17 mouse cellular contexts compared by ENCODE assay signal in the genomic region with DNA sequence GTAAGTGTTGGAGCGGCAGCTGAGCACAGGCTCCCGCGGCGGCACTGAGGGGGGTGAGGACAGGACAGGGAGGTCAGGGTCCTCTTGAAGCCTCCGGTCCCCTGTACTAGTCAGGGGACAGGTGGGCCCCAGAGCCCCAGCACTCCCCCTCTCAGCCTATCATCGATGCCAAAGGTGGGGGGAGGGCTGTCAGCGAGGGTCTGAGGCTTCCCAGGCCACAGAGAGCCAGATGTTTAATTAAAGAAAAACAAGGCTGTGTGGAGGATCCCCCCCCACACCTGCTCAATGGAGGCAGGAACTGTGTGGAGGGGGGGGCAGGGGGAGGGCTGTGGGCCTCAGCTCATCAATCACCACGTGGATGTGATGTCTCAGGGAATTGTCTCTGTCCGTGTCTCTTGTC. TPM values are rescaled to one million over a fixed set of nuclear protein-coding genes. Genes with fewer than 3 reads are reported as not detected.
DNase-seq lines count a peak whose midpoint lies in the region; ATAC-seq and TF ChIP-seq lines count a peak whose summit lies in the region.
"Had no signal": no experiment of that assay in that cellular context is flagged by ENCODE, and none has a peak within 500 bp of the region (broad histone marks: within the 10 kb centered on the region; RNA-seq: fewer than 3 reads in every experiment).

No protein-coding gene starts in this region.

- no peak overlapping the region for H3K4me2 ChIP-seq in forebrain, embryonic 14.5 days (ENCODE audit: low read length)
- no peak overlapping the region for H3K4me2 ChIP-seq in forebrain, embryonic 15.5 days (replicated peaks)
- no peak overlapping the region for H3K4me2 ChIP-seq in midbrain, embryonic 12.5 days (replicated peaks)
- no peak overlapping the region for H3K4me2 ChIP-seq in midbrain, embryonic 15.5 days
- H3K4me2 ChIP-seq in hindbrain, embryonic 13.5 days: no peak overlapping the region
- H3K4me2 ChIP-seq in stomach, postnatal 0 days (replicated peaks; ENCODE audit: low read depth): no peak overlapping the region
- H3K4me2 ChIP-seq: embryonic facial prominence, embryonic 15.5 days; limb, embryonic 15.5 days had no signal

- peaks cover 38% of the 10 kb centered on the region for H3K4me1 ChIP-seq in forebrain, embryonic 14.5 days (ENCODE audit: control insufficient read depth, insufficient read depth, low read length)
- peaks cover 38% of the 10 kb centered on the region for H3K4me1 ChIP-seq in forebrain, embryonic 15.5 days
- H3K4me1 ChIP-seq in midbrain, embryonic 12.5 days: peaks cover 77% of the 10 kb centered on the region
- H3K4me1 ChIP-seq in midbrain, embryonic 15.5 days: peaks cover 38% of the 10 kb centered on the region
- peaks cover 74% of the 10 kb centered on the region for H3K4me1 ChIP-seq in hindbrain, embryonic 13.5 days (replicated peaks)
- H3K4me1 ChIP-seq in stomach, postnatal 0 days (replicated peaks; ENCODE audit: control insufficient read depth, insufficient read depth): no peaks in the 10 kb centered on the region

- peaks cover 70% of the 10 kb centered on the region for H3K36me3 ChIP-seq in forebrain, embryonic 14.5 days (ENCODE audit: control insufficient read depth, insufficient read depth, low read length)
- H3K36me3 ChIP-seq in forebrain, embryonic 15.5 days: no peaks in the 10 kb centered on the region
- peaks cover 80% of the 10 kb centered on the region for H3K36me3 ChIP-seq in midbrain, embryonic 12.5 days
- H3K36me3 ChIP-seq in midbrain, embryonic 15.5 days (replicated peaks): no peaks in the 10 kb centered on the region
- 0 out of 2 replicates have a peak, but pooled peaks cover 11% of the 10 kb centered on the region for H3K36me3 ChIP-seq in hindbrain, embryonic 13.5 days
- H3K36me3 ChIP-seq in stomach, postnatal 0 days (ENCODE audit: control insufficient read depth, insufficient read depth, low read length): no peaks in the 10 kb centered on the region; the same call in 1 of the 2 replicates
- H3K36me3 ChIP-seq: embryonic facial prominence, embryonic 15.5 days; limb, embryonic 15.5 days had no signal

- 61% methylated on average over 9 of the region's 9 CpGs for WGBS in forebrain, embryonic 14.5 days
- WGBS in forebrain, embryonic 15.5 days: 62% methylated on average over 9 of the region's 9 CpGs
- WGBS in midbrain, embryonic 12.5 days: 63% methylated on average over 9 of the region's 9 CpGs
- 51% methylated on average over 9 of the region's 9 CpGs for WGBS in midbrain, embryonic 15.5 days
- 37% methylated on average over 9 of the region's 9 CpGs for WGBS in hindbrain, embryonic 13.5 days
- WGBS in stomach, postnatal 0 days: 41% methylated on average over 9 of the region's 9 CpGs

- no peaks in the 10 kb centered on the region for H3K9me3 ChIP-seq in forebrain, embryonic 14.5 days (replicated peaks; ENCODE audit: control insufficient read depth, low read length)
- no peaks in the 10 kb centered on the region for H3K9me3 ChIP-seq in forebrain, embryonic 15.5 days
- no peaks in the 10 kb centered on the region for H3K9me3 ChIP-seq in midbrain, embryonic 12.5 days
- H3K9me3 ChIP-seq in midbrain, embryonic 15.5 days: no peaks in the 10 kb centered on the region
- H3K9me3 ChIP-seq in hindbrain, embryonic 13.5 days: no peaks in the 10 kb centered on the region
- no peaks in the 10 kb centered on the region for H3K9me3 ChIP-seq in stomach, postnatal 0 days (ENCODE audit: control insufficient read depth, low read length)
- H3K9me3 ChIP-seq: embryonic facial prominence, embryonic 15.5 days; limb, embryonic 15.5 days had no signal

- H3K27ac ChIP-seq in forebrain, embryonic 14.5 days (ENCODE audit: low read depth, low read length): no peak overlapping the region
- H3K27ac ChIP-seq in forebrain, embryonic 15.5 days (replicated peaks): no peak overlapping the region
- 0 out of 2 replicates have a peak overlapping the region, but pooled peaks have one; percentile 1 for H3K27ac ChIP-seq in midbrain, embryonic 12.5 days (replicated peaks)
- H3K27ac ChIP-seq in midbrain, embryonic 15.5 days: no peak overlapping the region
- peak overlapping the region; percentile 41 for H3K27ac ChIP-seq in hindbrain, embryonic 13.5 days
- no peak overlapping the region for H3K27ac ChIP-seq in stomach, postnatal 0 days (replicated peaks)
- H3K27ac ChIP-seq: embryonic facial prominence, embryonic 15.5 days; heart, adult 2 months; kidney, postnatal 0 days; limb, embryonic 15.5 days had no signal

- DNase-seq in forebrain, embryonic 14.5 days (ENCODE audit: low spot score): no peak
- no peak for DNase-seq in stomach, postnatal 0 days (ENCODE audit: low spot score)
- DNase-seq in lung, postnatal 4 days: no peak
- DNase-seq: adrenal gland, postnatal 25 days; B cell, adult 2 months; cerebellum, adult 18-20 months; gastrocnemius, postnatal 14 days; heart, adult 2 months; lung, postnatal 10 days; thymus, adult 18-20 months had no signal

- H3K4me3 ChIP-seq in forebrain, embryonic 14.5 days (ENCODE audit: low read depth, low read length): no peak overlapping the region
- no peak overlapping the region for H3K4me3 ChIP-seq in forebrain, embryonic 15.5 days
- H3K4me3 ChIP-seq in midbrain, embryonic 12.5 days: no peak overlapping the region
- no peak overlapping the region for H3K4me3 ChIP-seq in midbrain, embryonic 15.5 days
- no peak overlapping the region for H3K4me3 ChIP-seq in hindbrain, embryonic 13.5 days
- H3K4me3 ChIP-seq in stomach, postnatal 0 days (ENCODE audit: low read depth, low read length): no peak overlapping the region
- H3K4me3 ChIP-seq: embryonic facial prominence, embryonic 15.5 days; heart, adult 2 months; limb, embryonic 15.5 days had no signal

- no peak for TF ChIP-seq CTCF in stomach, postnatal 0 days (IDR thresholded peaks at IDR 0.05; ENCODE audit: low read depth)

- no peak for TF ChIP-seq EP300 in stomach, postnatal 0 days (optimal IDR thresholded peaks at IDR 0.05)

- ATAC-seq in forebrain, embryonic 14.5 days: no peak
- no peak for ATAC-seq in forebrain, embryonic 15.5 days (replicated peaks)
- ATAC-seq in midbrain, embryonic 12.5 days (ENCODE audit: low FRiP score, low read depth): no peak
- no peak for ATAC-seq in midbrain, embryonic 15.5 days (replicated peaks)
- ATAC-seq in hindbrain, embryonic 13.5 days (ENCODE audit: low FRiP score): peak; percentile 18; the same call in 1 of the 2 replicates
- peak; percentile 21; the same call in 1 of the 2 replicates for ATAC-seq in stomach, postnatal 0 days (ENCODE audit: low FRiP score, low TSS enrichment)

- H3K9ac ChIP-seq in forebrain, embryonic 14.5 days (ENCODE audit: low read length): peak overlapping the region; percentile 17; the same call in 1 of the 2 replicates
- H3K9ac ChIP-seq in forebrain, embryonic 15.5 days (replicated peaks): no peak overlapping the region
- 0 out of 2 replicates have a peak overlapping the region, but pooled peaks have one; percentile 0 for H3K9ac ChIP-seq in midbrain, embryonic 12.5 days (replicated peaks)
- no peak overlapping the region for H3K9ac ChIP-seq in midbrain, embryonic 15.5 days
- H3K9ac ChIP-seq in hindbrain, embryonic 13.5 days: peak overlapping the region; percentile 49; the same call in 1 of the 2 replicates
- H3K9ac ChIP-seq in stomach, postnatal 0 days (ENCODE audit: low read length): no peak overlapping the region
- H3K9ac ChIP-seq: embryonic facial prominence, embryonic 15.5 days; limb, embryonic 15.5 days had no signal

- no peaks in the 10 kb centered on the region for H3K27me3 ChIP-seq in forebrain, embryonic 14.5 days (replicated peaks; ENCODE audit: control insufficient read depth, insufficient read depth, low read length)
- H3K27me3 ChIP-seq in forebrain, embryonic 15.5 days: no peaks in the 10 kb centered on the region
- H3K27me3 ChIP-seq in midbrain, embryonic 12.5 days: 0 out of 2 replicates have a peak, but pooled peaks cover 8% of the 10 kb centered on the region
- no peaks in the 10 kb centered on the region for H3K27me3 ChIP-seq in midbrain, embryonic 15.5 days (replicated peaks)
- no peaks in the 10 kb centered on the region for H3K27me3 ChIP-seq in hindbrain, embryonic 13.5 days
- H3K27me3 ChIP-seq in stomach, postnatal 0 days (ENCODE audit: control insufficient read depth, insufficient read depth, low read length): no peaks in the 10 kb centered on the region

RNA-seq across cellular contexts. Expression of gene Enho, which starts 23.5 kb away (rescaled TPM):
- 64.7 and 73.9 TPM in 2 replicates for polyA plus RNA-seq in forebrain, embryonic 14.5 days (2014; fragmentation: Nextera tagmentation; extraction: Ambion mirVana)
- 58.3 and 66.4 TPM in 2 replicates for polyA plus RNA-seq in forebrain, embryonic 15.5 days (2015; fragmentation: Nextera tagmentation; extraction: Ambion mirVana)
- polyA plus RNA-seq in midbrain, embryonic 12.5 days (2016; fragmentation: Nextera tagmentation; extraction: Ambion mirVana): 59.3 and 65.4 TPM in 2 replicates
- 121 and 122 TPM in 2 replicates for polyA plus RNA-seq in midbrain, embryonic 15.5 days (2015; fragmentation: Nextera tagmentation; extraction: Ambion mirVana)
- polyA plus RNA-seq in hindbrain, embryonic 13.5 days (2015; fragmentation: Nextera tagmentation; extraction: Ambion mirVana): 92.0 and 95.2 TPM in 2 replicates
- 50.5 and 55.4 TPM in 2 replicates for polyA plus RNA-seq in stomach, postnatal 0 days (2015; fragmentation: Nextera tagmentation; extraction: Ambion mirVana)

RNA-seq across cellular contexts. Expression of gene Cntfr, which starts 33.3 kb away (rescaled TPM):
- 12.6 and 12.7 TPM in 2 replicates for polyA plus RNA-seq in forebrain, embryonic 14.5 days (2014; fragmentation: Nextera tagmentation; extraction: Ambion mirVana)
- 15.8 and 16.6 TPM in 2 replicates for polyA plus RNA-seq in forebrain, embryonic 15.5 days (2015; fragmentation: Nextera tagmentation; extraction: Ambion mirVana)
- polyA plus RNA-seq in midbrain, embryonic 12.5 days (2016; fragmentation: Nextera tagmentation; extraction: Ambion mirVana): 35.0 and 43.5 TPM in 2 replicates
- polyA plus RNA-seq in midbrain, embryonic 15.5 days (2015; fragmentation: Nextera tagmentation; extraction: Ambion mirVana): 28.1 and 32.2 TPM in 2 replicates
- polyA plus RNA-seq in hindbrain, embryonic 13.5 days (2015; fragmentation: Nextera tagmentation; extraction: Ambion mirVana): 24.4 and 27.8 TPM in 2 replicates
- polyA plus RNA-seq in stomach, postnatal 0 days (2015; fragmentation: Nextera tagmentation; extraction: Ambion mirVana): 4.3 and 5.9 TPM in 2 replicates

RNA-seq across cellular contexts. Expression of gene Il11ra1, which starts 36.2 kb away (rescaled TPM):
- 23.9 and 24.3 TPM in 2 replicates for polyA plus RNA-seq in forebrain, embryonic 14.5 days (2014; fragmentation: Nextera tagmentation; extraction: Ambion mirVana)
- polyA plus RNA-seq in forebrain, embryonic 15.5 days (2015; fragmentation: Nextera tagmentation; extraction: Ambion mirVana): 23.8 and 26.4 TPM in 2 replicates
- polyA plus RNA-seq in midbrain, embryonic 12.5 days (2016; fragmentation: Nextera tagmentation; extraction: Ambion mirVana): 63.1 and 76.5 TPM in 2 replicates
- polyA plus RNA-seq in midbrain, embryonic 15.5 days (2015; fragmentation: Nextera tagmentation; extraction: Ambion mirVana): 37.5 and 40.3 TPM in 2 replicates
- 47.6 and 48.5 TPM in 2 replicates for polyA plus RNA-seq in hindbrain, embryonic 13.5 days (2015; fragmentation: Nextera tagmentation; extraction: Ambion mirVana)
- 73.7 and 80.0 TPM in 2 replicates for polyA plus RNA-seq in stomach, postnatal 0 days (2015; fragmentation: Nextera tagmentation; extraction: Ambion mirVana)

RNA-seq across cellular contexts. Expression of gene Rpp25l, which starts 49.7 kb away (rescaled TPM):
- polyA plus RNA-seq in forebrain, embryonic 14.5 days (2014; fragmentation: Nextera tagmentation; extraction: Ambion mirVana): 72.2 and 83.3 TPM in 2 replicates
- polyA plus RNA-seq in forebrain, embryonic 15.5 days (2015; fragmentation: Nextera tagmentation; extraction: Ambion mirVana): 58.0 and 70.0 TPM in 2 replicates
- 68.7 and 69.3 TPM in 2 replicates for polyA plus RNA-seq in midbrain, embryonic 12.5 days (2016; fragmentation: Nextera tagmentation; extraction: Ambion mirVana)
- 59.1 and 64.6 TPM in 2 replicates for polyA plus RNA-seq in midbrain, embryonic 15.5 days (2015; fragmentation: Nextera tagmentation; extraction: Ambion mirVana)
- polyA plus RNA-seq in hindbrain, embryonic 13.5 days (2015; fragmentation: Nextera tagmentation; extraction: Ambion mirVana): 63.0 and 66.8 TPM in 2 replicates
- polyA plus RNA-seq in stomach, postnatal 0 days (2015; fragmentation: Nextera tagmentation; extraction: Ambion mirVana): 38.0 and 40.2 TPM in 2 replicates

RNA-seq across cellular contexts. Expression of gene Dctn3, which starts 59.4 kb away (rescaled TPM):
- 301 and 330 TPM in 2 replicates for polyA plus RNA-seq in forebrain, embryonic 14.5 days (2014; fragmentation: Nextera tagmentation; extraction: Ambion mirVana)
- 304 and 307 TPM in 2 replicates for polyA plus RNA-seq in forebrain, embryonic 15.5 days (2015; fragmentation: Nextera tagmentation; extraction: Ambion mirVana)
- polyA plus RNA-seq in midbrain, embryonic 12.5 days (2016; fragmentation: Nextera tagmentation; extraction: Ambion mirVana): 184 and 185 TPM in 2 replicates
- polyA plus RNA-seq in midbrain, embryonic 15.5 days (2015; fragmentation: Nextera tagmentation; extraction: Ambion mirVana): 295 and 308 TPM in 2 replicates
- 301 and 303 TPM in 2 replicates for polyA plus RNA-seq in hindbrain, embryonic 13.5 days (2015; fragmentation: Nextera tagmentation; extraction: Ambion mirVana)
- 129 TPM in 2 replicates for polyA plus RNA-seq in stomach, postnatal 0 days (2015; fragmentation: Nextera tagmentation; extraction: Ambion mirVana)

Comparison
In these comparisons a context has a peak if more than half of its experiments do, and no peak if none do; other contexts are left out.
1. H3K27ac ChIP-seq: peak in midbrain, embryonic 12.5 days (single experiment) and hindbrain, embryonic 13.5 days (single experiment); none in forebrain, embryonic 14.5 days (single experiment), forebrain, embryonic 15.5 days (single experiment), midbrain, embryonic 15.5 days (single experiment) and stomach, postnatal 0 days (single experiment).
2. H3K9ac ChIP-seq: peak in forebrain, embryonic 14.5 days (single experiment), midbrain, embryonic 12.5 days (single experiment) and hindbrain, embryonic 13.5 days (single experiment); none in forebrain, embryonic 15.5 days (single experiment), midbrain, embryonic 15.5 days (single experiment) and stomach, postnatal 0 days (single experiment).
3. ATAC-seq: peak in hindbrain, embryonic 13.5 days (single experiment) and stomach, postnatal 0 days (single experiment); none in forebrain, embryonic 14.5 days (single experiment), forebrain, embryonic 15.5 days (single experiment), midbrain, embryonic 12.5 days (single experiment) and midbrain, embryonic 15.5 days (single experiment).